In genomic region chr16:49776981-49777380, GRCm38 (mm10) we compare ENCODE assay signal across 21 mouse cellular contexts. TPM values are rescaled to one million over a fixed set of nuclear protein-coding genes. Genes with fewer than 3 reads are reported as not detected.
A peak's percentile ranks its signal among the peaks of the same experiment; 100 is the strongest.
DNase-seq lines count a peak whose midpoint lies in the region; ATAC-seq and TF ChIP-seq lines count a peak whose summit lies in the region.
"Had no signal": no experiment of that assay in that cellular context is flagged by ENCODE, and none has a peak within 500 bp of the region (broad histone marks: within the 10 kb centered on the region; RNA-seq: fewer than 3 reads in every experiment).

No protein-coding gene starts in this region.

- intact Hi-C loops in heart, postnatal 25 days (cut with DNase I): no loop called here

- H3K9ac ChIP-seq in liver, postnatal 0 days (replicated peaks): peak overlapping the region; percentile 37; the same call in 1 of the 2 replicates
- H3K9ac ChIP-seq: heart, embryonic 12.5 days; hindbrain, embryonic 13.5 days; limb, embryonic 13.5 days; midbrain, embryonic 13.5 days; neural tube, embryonic 12.5 days had no signal

- 0 out of 2 replicates have a peak overlapping the region, but pooled peaks have one; percentile 8 for H3K4me2 ChIP-seq in liver, postnatal 0 days (ENCODE audit: low read depth, low read length)
- H3K4me2 ChIP-seq: heart, embryonic 12.5 days; hindbrain, embryonic 13.5 days; limb, embryonic 13.5 days; midbrain, embryonic 13.5 days; neural tube, embryonic 12.5 days had no signal

- DNase-seq in G1E (ENCODE audit: low spot score): no peak
- peak; percentile 73 for DNase-seq in c-Kit-negative CD71-positive TER-119-positive erythroid progenitor cells, embryonic 14.5 days (ENCODE audit: low read depth, low spot score)
- DNase-seq in liver: peak; percentile 77
- DNase-seq in liver, postnatal 0 days: peak; percentile 52
- no peak for DNase-seq in embryonic facial prominence, embryonic 10.5 days (ENCODE audit: low spot score)
- no peak for DNase-seq in heart, postnatal 25 days (ENCODE audit: low spot score)
- no peak for DNase-seq in heart, adult 9 months (ENCODE audit: low spot score in 2 of 2)
- DNase-seq: adrenal gland, postnatal 10 days; cerebellum, adult 18-20 months; cerebellum, postnatal 25 days; gastrocnemius, postnatal 36 days; heart, postnatal 14 days; spleen, adult 18-20 months had no signal

- TF ChIP-seq CTCF in G1E (IDR thresholded peaks at IDR 0.05; ENCODE audit: low read depth, low read length): no peak
- no peak for TF ChIP-seq CTCF in liver, postnatal 0 days (IDR thresholded peaks at IDR 0.05; ENCODE audit: low read depth)

- 49% methylated on average over 7 of the region's 7 CpGs for WGBS in liver, postnatal 0 days (ENCODE audit: insufficient replicate concordance)
- 77% methylated on average over 7 of the region's 7 CpGs for WGBS in embryonic facial prominence, embryonic 10.5 days

- H3K4me1 ChIP-seq in G1E (ENCODE audit: insufficient read depth, low read depth, low read length): peaks cover 74% of the 10 kb centered on the region
- peaks cover 56% of the 10 kb centered on the region for H3K4me1 ChIP-seq in liver, postnatal 0 days (ENCODE audit: insufficient read depth)
- no peaks in the 10 kb centered on the region for H3K4me1 ChIP-seq in embryonic facial prominence, embryonic 10.5 days
- H3K4me1 ChIP-seq: hindbrain, embryonic 13.5 days; midbrain, embryonic 13.5 days; neural tube, embryonic 12.5 days had no signal

- H3K4me3 ChIP-seq in G1E (ENCODE audit: low read depth, low read length): no peak overlapping the region
- H3K4me3 ChIP-seq in liver, postnatal 0 days (ENCODE audit: low read depth, low read length): no peak overlapping the region
- no peak overlapping the region for H3K4me3 ChIP-seq in embryonic facial prominence, embryonic 10.5 days
- H3K4me3 ChIP-seq: heart, embryonic 12.5 days; hindbrain, embryonic 13.5 days; limb, embryonic 13.5 days; midbrain, embryonic 13.5 days; neural tube, embryonic 12.5 days had no signal

- peak; percentile 26 for ATAC-seq in G1E (ENCODE audit: extremely low read depth, insufficient number of reproducible peaks, low FRiP score, poor library complexity, severe bottlenecking)
- peak; percentile 87 for ATAC-seq in liver, postnatal 0 days
- ATAC-seq: forebrain, embryonic 16.5 days; midbrain, embryonic 13.5 days; Patski had no signal

- H3K9me3 ChIP-seq in G1E (replicated peaks): no peaks in the 10 kb centered on the region
- no peaks in the 10 kb centered on the region for H3K9me3 ChIP-seq in liver, postnatal 0 days (ENCODE audit: low read length)
- H3K9me3 ChIP-seq in embryonic facial prominence, embryonic 10.5 days: no peaks in the 10 kb centered on the region
- H3K9me3 ChIP-seq: heart, embryonic 12.5 days; hindbrain, embryonic 13.5 days; limb, embryonic 13.5 days; midbrain, embryonic 13.5 days; neural tube, embryonic 12.5 days had no signal

- TF ChIP-seq EP300 in liver, postnatal 0 days (IDR thresholded peaks at IDR 0.05; ENCODE audit: low read depth): peak; percentile 98

- H3K27ac ChIP-seq in liver, postnatal 0 days (ENCODE audit: low read depth): peak overlapping the region; percentile 96
- H3K27ac ChIP-seq in embryonic facial prominence, embryonic 10.5 days (replicated peaks): no peak overlapping the region
- H3K27ac ChIP-seq: hindbrain, embryonic 13.5 days; kidney, postnatal 0 days; limb, embryonic 13.5 days; midbrain, embryonic 13.5 days; neural tube, embryonic 12.5 days had no signal

- H3K36me3 ChIP-seq in G1E (replicated peaks): no peaks in the 10 kb centered on the region
- H3K36me3 ChIP-seq in liver, postnatal 0 days (replicated peaks; ENCODE audit: insufficient read depth, low read length): no peaks in the 10 kb centered on the region
- no peaks in the 10 kb centered on the region for H3K36me3 ChIP-seq in embryonic facial prominence, embryonic 10.5 days (replicated peaks)
- H3K36me3 ChIP-seq: heart, embryonic 12.5 days; hindbrain, embryonic 13.5 days; limb, embryonic 13.5 days; midbrain, embryonic 13.5 days; neural tube, embryonic 12.5 days had no signal

- H3K27me3 ChIP-seq in G1E (ENCODE audit: insufficient read depth, low read length): no peaks in the 10 kb centered on the region
- no peaks in the 10 kb centered on the region for H3K27me3 ChIP-seq in liver, postnatal 0 days (ENCODE audit: insufficient read depth, low read length)
- H3K27me3 ChIP-seq in embryonic facial prominence, embryonic 10.5 days (replicated peaks; ENCODE audit: low read depth, poor library complexity, severe bottlenecking): no peaks in the 10 kb centered on the region
- H3K27me3 ChIP-seq: heart, embryonic 12.5 days; hindbrain, embryonic 13.5 days; limb, embryonic 13.5 days; midbrain, embryonic 13.5 days; neural tube, embryonic 12.5 days had no signal

RNA-seq across cellular contexts. Expression of gene Cd47, which starts 23.4 kb away (rescaled TPM):
- 418 and 451 TPM in 2 replicates for total RNA-seq in G1E (2014; fragmentation: Nextera tagmentation)
- total RNA-seq in G1E (2017): 149 and 155 TPM in 2 replicates
- 88.8 and 95.1 TPM in 2 replicates for polyA plus RNA-seq in G1E (2012)
- polyA plus RNA-seq in liver, postnatal 0 days (2015; fragmentation: Nextera tagmentation; extraction: Ambion mirVana): 285 and 286 TPM in 2 replicates
- 27.6 and 32.2 TPM in 2 replicates for polyA plus RNA-seq in embryonic facial prominence, embryonic 10.5 days (2016; fragmentation: Nextera tagmentation; extraction: Ambion mirVana)
- 10 to 100 TPM; 73.5 to 76.4 TPM for total RNA-seq in heart, postnatal 25 days (2021)

Comparison
In these comparisons a context has a peak if more than half of its experiments do, and no peak if none do; other contexts are left out.
1. DNase-seq: peak in c-Kit-negative CD71-positive TER-119-positive erythroid progenitor cells, embryonic 14.5 days (single experiment), liver (single experiment) and liver, postnatal 0 days (single experiment); none in G1E (single experiment), embryonic facial prominence, embryonic 10.5 days (single experiment), heart, postnatal 25 days (single experiment) and heart, adult 9 months (0 of 2).